Mouse (Mus musculus) adrenal gland, adult 2 months (tissue): ENCODE results near the gene Apoc4. TPM values are rescaled to one million over a fixed set of nuclear protein-coding genes. Genes with fewer than 3 reads are reported as not detected.

Experiments
- DNase-seq: peaks from one replicate; pipeline ENCODE4 v3.0.0; 2021
- long read RNA-seq: library from polyadenylated mRNA; stranded (forward); transcript quantifications from one replicate; pipeline ENCODE4 v2.0.0, GENCODE M21; 2021
- polyA plus RNA-seq: library from polyadenylated mRNA; depleted of rRNA; stranded (reverse); fragments of >200 nt; gene quantifications from 2 replicates; pipeline ENCODE4 v1.2.3, GENCODE M21; 2012; rRNA removed
- total RNA-seq, 2 experiments: library from RNA; stranded (reverse); gene quantifications; 2 replicates each; pipeline ENCODE4 v1.2.3; 2021

Gene Apoc4
- total RNA-seq (100 to 1,000 TPM in 1 of 2 experiments, 10 to 100 TPM in 1; 40.7 to 204 TPM), polyA plus RNA-seq (95.0 and 181 TPM in 2 replicates)
- long read RNA-seq, transcript Apoc4-201 (3 exons, 538 nt) = major isoform, 26 of 26 reads
- long read RNA-seq, partial matches to known transcripts = 0 of 26 reads
- long read RNA-seq, other reads (novel, unspliced or antisense) = 0 of 26 reads

DNA sequence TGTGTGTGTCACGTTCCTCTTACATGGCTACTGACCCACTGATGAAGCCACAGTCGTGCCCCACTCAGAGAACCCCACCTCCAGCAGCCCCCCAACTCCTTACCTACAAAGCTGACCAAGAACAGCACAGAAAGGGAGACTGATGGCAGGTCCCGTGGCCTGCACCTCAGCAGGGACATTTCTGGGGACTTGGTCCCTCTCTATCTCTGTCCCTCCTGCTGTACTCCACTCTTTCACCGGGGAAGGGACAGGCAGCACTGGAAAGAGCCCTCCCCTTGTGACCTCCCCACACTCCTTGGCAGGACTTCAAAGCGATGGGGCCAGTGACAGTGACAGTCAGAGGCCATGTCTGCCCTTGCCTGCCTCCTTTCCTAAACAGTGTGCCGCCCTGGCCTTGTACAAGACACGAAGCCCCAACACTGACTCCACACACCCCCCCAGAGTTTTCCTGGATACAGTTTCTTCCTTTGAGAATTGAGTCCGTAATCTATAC, at the start of gene Apoc4, which contains the start of gene Gm44805:
Gene Apoc4 (minus strand): TSS at position 278 of the 493 bp plus-strand sequence.
Gene Gm44805 (minus strand): TSS at position 222 of the 493 bp plus-strand sequence.
- DNase-seq = peak; percentile 91

- no peak for DNase-seq
Measured at GRCm38 (mm10) chr7:19726541-19726940, 45.3 kb upstream of the Apoc4 start.

DNA sequence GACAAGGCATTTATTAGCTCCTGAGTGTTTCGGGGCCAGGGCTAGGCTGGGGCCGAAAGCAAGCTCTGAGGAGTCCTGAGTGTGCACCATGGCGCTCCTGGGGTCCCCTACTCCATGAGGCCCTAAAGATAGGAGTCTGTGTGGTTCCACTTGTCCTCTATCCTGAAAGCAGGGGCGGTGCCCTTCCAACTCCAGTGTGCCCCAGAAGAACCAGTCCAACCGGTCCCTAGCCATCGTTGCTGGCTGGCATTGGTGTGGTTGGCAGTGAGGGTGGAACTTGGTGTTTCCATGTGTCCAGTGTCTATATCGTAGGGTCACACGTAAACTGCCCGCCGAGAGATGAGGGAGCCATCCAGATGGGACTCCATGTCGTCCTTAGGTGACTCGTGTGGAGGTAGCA, 42.9 kb upstream of the Apoc4 start:
- no peak for DNase-seq

GRCm38 (mm10) chr7:19722754-19723195, 41.5 kb upstream of the Apoc4 start:
- peak; percentile 81 for DNase-seq

DNA sequence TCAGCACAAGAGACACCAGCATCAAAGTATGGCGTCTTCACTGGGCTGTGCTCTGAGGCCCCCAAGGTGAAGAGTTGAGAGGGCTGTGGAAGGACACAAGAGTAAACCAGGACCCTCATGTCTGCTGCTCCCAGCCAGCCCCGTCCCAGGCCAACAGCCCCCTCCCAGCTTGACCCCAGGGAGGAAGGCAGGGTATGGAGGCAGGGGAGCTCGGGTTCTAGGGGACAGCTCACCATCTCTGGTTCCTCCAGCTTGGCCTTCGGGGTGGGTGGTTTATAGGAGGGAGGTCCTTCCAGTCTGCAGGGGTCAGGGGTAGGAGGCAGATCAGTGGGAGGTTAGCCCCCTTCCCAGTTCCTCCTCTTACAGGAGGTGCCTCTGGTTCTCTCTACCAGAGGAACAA, 37.9 kb upstream of the Apoc4 start:
- no peak for DNase-seq

- no peak for DNase-seq
Measured at GRCm38 (mm10) chr7:19718297-19718952, 37.1 kb upstream of the Apoc4 start.

DNA sequence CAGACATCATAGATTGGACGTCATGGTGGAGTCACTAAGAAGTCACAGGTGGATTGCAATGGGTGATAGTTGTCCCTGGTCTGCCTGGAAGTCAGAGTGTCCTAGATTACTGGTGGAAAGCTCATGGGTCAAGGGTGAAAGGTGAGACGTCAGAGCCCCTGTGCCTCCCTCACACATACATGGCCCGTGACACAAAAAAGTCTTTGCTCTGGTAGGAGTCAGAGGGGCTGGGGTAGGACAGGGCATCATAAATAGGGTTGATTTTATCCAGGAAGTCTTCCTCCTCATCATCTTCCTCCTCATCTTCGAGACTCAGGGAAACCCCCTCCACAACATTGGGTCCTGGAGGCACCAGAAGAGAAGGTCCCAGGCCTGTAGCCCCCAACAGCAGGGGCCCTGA, 36.1 kb upstream of the Apoc4 start:
- DNase-seq = no peak

- no peak for DNase-seq
Measured at GRCm38 (mm10) chr7:19716822-19717221, 35.5 kb upstream of the Apoc4 start.

DNA sequence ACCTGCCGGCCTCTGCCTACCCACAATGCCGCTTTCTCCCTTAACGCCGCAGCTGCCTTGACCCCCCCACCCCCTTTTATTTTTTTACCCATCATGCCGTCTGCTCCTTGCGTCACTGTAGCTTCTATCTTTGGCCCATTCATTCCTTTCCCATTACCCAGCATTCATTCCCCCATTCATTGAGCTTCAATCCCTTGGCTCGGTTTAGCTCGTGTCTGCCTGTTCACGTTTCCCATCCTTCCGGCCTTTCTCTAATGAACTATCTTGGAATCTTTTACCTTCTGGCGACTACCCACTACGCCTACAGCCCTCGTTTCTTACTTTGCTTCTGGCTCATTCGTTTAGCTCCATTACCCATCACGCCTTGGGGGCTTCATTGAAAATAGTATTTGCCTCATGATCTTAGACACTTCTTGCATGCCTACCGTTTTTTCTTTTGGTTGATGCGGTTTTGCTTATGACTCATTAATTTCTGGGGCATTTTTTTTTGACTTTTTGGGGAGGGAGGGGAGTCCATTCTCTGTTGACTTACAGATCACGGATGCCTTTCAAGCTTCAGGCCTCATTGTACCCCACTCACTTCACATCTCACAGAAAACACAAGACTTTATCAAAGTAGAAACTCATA, 34.9 kb upstream of the Apoc4 start:
- no peak for DNase-seq

GRCm38 (mm10) chr7:19715239-19716054, 34.2 kb upstream of the Apoc4 start, which contains the start of gene Tomm40:
Gene Tomm40, minus strand, starts transcription at chr7:19715438.
- peak; percentile 99 for DNase-seq

GRCm38 (mm10) chr7:19714836-19715235, 33.6 kb upstream of the Apoc4 start:
- no peak for DNase-seq

DNA sequence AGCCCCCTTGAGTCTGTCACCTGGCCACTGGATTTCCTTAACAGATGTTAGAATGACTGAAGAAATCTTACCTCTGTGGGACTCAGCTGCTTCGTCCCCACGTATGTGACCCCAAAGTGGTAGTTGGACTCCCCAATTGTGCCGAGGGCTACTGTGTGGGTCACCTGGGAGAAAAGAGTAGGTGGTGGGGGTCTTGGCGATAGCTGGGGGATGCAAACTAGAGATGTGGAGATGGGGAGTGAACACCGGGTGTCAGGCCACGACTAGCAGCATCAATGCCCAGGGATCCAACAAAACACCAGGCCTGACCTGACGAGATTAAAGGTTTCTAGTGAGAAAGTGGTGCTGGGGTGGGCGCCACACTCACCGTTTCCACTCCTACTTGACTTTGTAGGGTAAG, 32.3 kb upstream of the Apoc4 start:
- DNase-seq = no peak

- no peak for DNase-seq
Measured at GRCm38 (mm10) chr7:19713196-19713595, 31.9 kb upstream of the Apoc4 start.

DNA sequence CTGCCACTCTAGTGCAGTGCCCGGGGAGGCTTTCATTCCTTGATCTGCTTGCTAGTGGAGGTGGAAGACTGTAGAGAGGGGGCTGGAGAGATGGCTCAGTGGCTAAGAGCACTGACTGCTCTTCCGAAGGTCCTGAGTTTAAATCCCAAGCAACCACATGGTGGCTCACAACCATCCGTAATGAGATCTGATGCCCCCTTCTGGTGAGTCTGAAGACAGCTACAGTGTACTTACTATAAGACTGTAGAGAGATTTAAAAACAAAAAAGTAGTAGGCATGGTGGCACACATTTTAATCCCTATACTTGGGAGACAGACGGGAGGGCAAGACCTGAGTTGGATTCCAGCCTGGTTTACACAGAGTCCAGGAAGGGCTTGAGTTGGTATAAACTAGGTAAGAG, 31.1 kb upstream of the Apoc4 start:
- DNase-seq = no peak

DNA sequence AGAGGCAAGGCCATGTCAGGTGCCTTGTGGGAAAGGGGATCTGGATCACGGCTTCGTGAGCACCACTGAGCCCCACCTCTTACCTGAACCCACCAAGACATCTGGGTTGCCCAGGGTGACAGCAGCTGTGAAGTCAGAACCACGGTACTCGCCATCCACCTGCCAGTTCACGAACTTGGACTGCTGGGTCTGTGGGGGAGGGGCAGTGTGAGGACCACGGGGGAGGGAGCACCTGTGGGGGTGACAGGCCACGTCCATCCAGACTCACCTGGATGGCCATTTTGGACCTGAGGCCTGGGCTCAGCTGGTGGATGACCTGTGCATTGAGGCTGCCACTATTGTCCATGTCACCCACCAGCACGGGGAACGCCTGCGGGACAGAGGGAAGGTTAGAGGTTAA, 29.4 kb upstream of the Apoc4 start:
- DNase-seq = no peak

- DNase-seq = no peak
Measured at GRCm38 (mm10) chr7:19705271-19705670, 24.0 kb upstream of the Apoc4 start.

DNA sequence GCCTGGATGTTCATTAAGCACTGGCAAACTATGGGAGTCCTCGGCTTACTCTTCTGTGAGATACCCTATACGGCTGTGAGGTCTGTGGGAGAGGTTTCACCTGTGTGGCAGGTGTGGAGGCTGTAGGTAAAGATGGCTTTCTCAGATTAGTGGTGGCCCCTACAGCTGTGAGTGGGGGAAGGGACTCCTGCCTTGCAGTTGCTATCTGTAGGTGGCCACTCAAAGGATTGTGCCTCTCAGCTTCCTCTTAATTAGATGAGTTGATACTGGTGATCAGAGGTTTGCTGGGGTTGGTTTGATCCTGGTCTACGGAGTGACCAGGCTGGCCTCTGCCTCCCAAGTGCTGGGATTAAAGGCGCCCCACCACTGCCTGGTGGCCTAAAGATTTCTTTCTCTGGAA, 23.2 kb upstream of the Apoc4 start:
- DNase-seq = no peak

DNA sequence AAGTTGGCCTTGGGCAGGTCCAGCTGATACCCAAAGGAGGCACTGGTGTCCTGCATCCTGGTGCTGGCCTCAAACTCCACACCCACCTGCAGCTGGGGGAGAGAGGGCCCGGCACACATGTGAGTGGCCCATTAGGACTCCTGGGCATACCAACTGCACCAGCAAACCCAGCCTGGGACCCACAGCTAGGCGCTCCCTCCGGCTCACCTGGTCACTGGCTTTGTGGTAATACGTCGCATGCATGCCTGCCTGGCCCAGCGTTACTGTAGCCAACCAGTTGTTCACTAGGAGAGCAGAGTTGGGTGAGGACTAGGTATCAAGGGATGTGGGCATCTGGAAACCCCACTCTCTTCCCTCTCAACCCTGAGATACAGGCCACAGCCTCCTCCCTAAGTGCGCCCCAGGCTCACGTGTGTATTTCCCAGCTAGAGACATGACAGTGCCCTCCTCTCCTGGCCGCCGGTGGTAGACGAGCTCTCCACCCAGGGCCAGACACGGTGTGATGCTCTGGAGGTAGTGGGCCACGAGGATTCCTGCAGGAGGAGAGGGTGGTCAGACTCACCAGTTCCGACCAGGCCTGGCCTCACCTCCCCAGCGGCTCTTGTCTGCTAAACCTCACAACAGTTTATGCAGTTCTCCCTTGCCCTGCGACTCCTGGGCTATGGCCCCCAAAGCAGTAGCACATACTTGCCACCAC, 21.7 kb upstream of the Apoc4 start:
- no peak for DNase-seq

GRCm38 (mm10) chr7:19701069-19701761, 19.9 kb upstream of the Apoc4 start:
- DNase-seq = peak; percentile 82

DNA sequence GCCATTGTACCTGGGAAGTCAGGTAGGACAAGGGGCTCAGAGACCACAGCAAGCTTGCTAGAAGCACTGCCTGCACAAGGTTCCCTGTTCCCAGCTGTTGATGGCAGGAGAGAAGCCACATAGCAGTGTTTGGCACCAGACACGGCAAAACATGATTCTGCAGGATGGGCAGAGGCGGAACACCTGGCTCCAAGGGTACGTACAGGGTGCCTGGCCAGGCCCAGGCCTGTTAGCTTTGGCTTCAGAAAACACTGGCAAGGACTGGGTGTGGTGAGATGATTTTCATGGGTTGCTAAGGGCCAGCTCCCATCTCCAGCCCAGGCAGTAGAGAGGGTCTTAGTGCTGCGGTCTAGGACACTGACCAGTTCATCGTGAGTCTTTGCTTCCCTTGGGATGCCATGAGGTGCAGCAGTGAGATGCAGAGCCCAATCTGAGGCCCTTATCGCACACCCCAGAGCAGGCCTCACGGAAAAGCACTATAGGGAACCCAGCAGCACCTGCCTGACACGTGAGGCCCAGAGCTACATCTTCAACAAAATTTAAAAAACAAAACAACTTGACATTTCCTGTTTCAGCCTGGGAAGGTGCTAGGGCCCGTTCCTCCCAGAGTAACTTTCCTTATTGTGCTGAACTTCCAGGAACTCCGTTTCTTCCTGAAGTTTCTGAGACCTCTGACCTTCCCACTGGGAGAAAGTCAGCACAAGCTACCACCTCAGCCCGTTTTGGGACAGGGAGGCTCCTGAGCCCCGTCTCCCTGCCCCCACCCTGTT, 19.2 kb upstream of the Apoc4 start:
- no peak for DNase-seq
